Mouse (Mus musculus) limb, embryonic 15.5 days (tissue): ENCODE measurements around the gene Slc22a14. TPM values are rescaled to one million over a fixed set of nuclear protein-coding genes. Genes with fewer than 3 reads are reported as not detected.
"Not testable (repeated sequence)": the region's sequence is repeated elsewhere in the genome, so short reads cannot be mapped to it uniquely, and the experiment has no call there.

Experiments
- ATAC-seq: fragments of 200-750 bp; cut with Nextera tagmentation; 2 replicates; pipeline ENCODE4 v1.8.0; 2017; ENCODE audit warnings: low read depth, moderate TSS enrichment; ENCODE audit not compliant: insufficient number of reproducible peaks, low FRiP score, low TSS enrichment
- H3K27ac ChIP-seq: fragments of 300-500 bp; sonication (generic); 2 replicates; pipeline ENCODE4 v1.5.1; 2015; ENCODE audit warnings: moderate library complexity, mild to moderate bottlenecking, inconsistent platforms
- H3K27me3 ChIP-seq: fragments of 300-500 bp; sonication (generic); 2 replicates; pipeline ENCODE4 v1.6.1; 2015; ENCODE audit warnings: inconsistent platforms
- H3K36me3 ChIP-seq: fragments of 300-500 bp; sonication (generic); 2 replicates; pipeline ENCODE4 v1.6.1; 2015; ENCODE audit warnings: inconsistent platforms
- H3K4me1 ChIP-seq: fragments of 300-500 bp; sonication (generic); 2 replicates; pipeline ENCODE4 v1.6.1; 2015; ENCODE audit warnings: inconsistent platforms
- H3K4me2 ChIP-seq: fragments of 300-500 bp; sonication (generic); 2 replicates; pipeline ENCODE4 v1.6.1; 2015; ENCODE audit warnings: mild to moderate bottlenecking, inconsistent platforms
- H3K4me3 ChIP-seq: fragments of 300-500 bp; sonication (generic); 2 replicates; pipeline ENCODE4 v1.5.1; 2015; ENCODE audit warnings: mild to moderate bottlenecking, inconsistent platforms
- H3K9ac ChIP-seq: fragments of 300-500 bp; sonication (generic); 2 replicates; pipeline ENCODE4 v1.6.1; 2015; ENCODE audit warnings: inconsistent platforms
- H3K9me3 ChIP-seq: fragments of 300-500 bp; sonication (generic); 2 replicates; pipeline ENCODE4 v1.6.1; 2016; ENCODE audit warnings: inconsistent platforms
- WGBS: fragments of 180-500 bp; shearing (Covaris S2); methylation state at CpG from one replicate; pipeline ENCODE4 v1.1.7; 2015; 5-methylcytosine and 5-hydroxymethylcytosine counted together
- polyA plus RNA-seq: library from polyadenylated mRNA; unstranded; fragments of >200 nt; fragmentation: Nextera tagmentation; extraction: Ambion mirVana; gene quantifications from 2 replicates; pipeline ENCODE4 v1.2.1, GENCODE M21; 2015

Gene Slc22a14
- polyA plus RNA-seq, 1 experiment from 2014 or later = not detected

DNA sequence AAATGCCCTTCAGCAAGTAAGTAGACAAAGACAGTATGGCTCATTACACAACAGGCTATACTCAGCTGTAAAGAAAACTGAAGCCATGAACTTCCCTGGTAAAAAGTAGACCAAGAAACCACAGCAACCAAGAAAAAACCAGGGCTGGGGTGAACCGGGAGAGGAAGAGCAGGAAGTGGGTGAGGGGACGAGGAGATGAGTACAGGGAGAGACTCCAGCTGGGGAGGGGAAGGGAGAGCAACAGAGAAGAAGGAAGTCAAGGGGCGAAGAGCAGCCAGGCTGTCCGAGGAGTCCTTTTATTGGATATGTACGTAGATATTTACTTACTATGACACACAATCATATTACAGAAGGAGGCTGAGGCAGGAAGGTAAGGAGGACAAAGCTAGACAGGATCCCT lies 117.4 kb downstream of the Slc22a14 start:
- H3K27me3 ChIP-seq = no peaks in the 10 kb centered on the region
- no peak overlapping the region for H3K27ac ChIP-seq
- no peak overlapping the region for H3K4me3 ChIP-seq
- H3K9ac ChIP-seq = no peak overlapping the region
- H3K4me1 ChIP-seq = no peaks in the 10 kb centered on the region
- no peaks in the 10 kb centered on the region for H3K9me3 ChIP-seq
- ATAC-seq = no peak
- WGBS = 81% methylated on average over 5 of the region's 5 CpGs
- no peak overlapping the region for H3K4me2 ChIP-seq
- peaks cover 42% of the 10 kb centered on the region for H3K36me3 ChIP-seq

DNA sequence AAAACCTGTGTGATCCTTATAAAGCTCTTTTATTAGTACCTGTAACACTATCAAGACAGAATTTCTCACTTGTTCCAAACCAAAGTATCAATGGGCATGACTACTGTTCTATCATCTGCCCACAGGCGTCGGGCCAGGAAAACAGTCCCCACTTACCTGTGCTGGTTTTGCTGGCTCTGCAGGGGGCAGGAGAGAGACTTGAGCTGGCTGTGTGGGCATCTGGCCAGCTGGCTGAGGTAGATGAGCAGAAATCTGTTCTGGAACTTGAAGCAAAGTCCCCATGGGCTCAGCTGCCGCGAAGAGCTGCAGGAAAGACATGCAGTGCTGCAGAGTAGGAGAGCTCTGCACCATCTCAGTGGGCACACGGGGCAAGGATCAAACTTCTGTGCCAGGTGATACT lies 118.5 kb downstream of the Slc22a14 start:
- ATAC-seq = no peak
- H3K9me3 ChIP-seq = no peaks in the 10 kb centered on the region
- no peaks in the 10 kb centered on the region for H3K27me3 ChIP-seq
- H3K4me3 ChIP-seq = no peak overlapping the region
- H3K4me2 ChIP-seq = no peak overlapping the region
- peaks cover 41% of the 10 kb centered on the region for H3K36me3 ChIP-seq
- no peaks in the 10 kb centered on the region for H3K4me1 ChIP-seq
- no peak overlapping the region for H3K27ac ChIP-seq
- no peak overlapping the region for H3K9ac ChIP-seq
- 82% methylated on average over 5 of the region's 5 CpGs for WGBS

DNA sequence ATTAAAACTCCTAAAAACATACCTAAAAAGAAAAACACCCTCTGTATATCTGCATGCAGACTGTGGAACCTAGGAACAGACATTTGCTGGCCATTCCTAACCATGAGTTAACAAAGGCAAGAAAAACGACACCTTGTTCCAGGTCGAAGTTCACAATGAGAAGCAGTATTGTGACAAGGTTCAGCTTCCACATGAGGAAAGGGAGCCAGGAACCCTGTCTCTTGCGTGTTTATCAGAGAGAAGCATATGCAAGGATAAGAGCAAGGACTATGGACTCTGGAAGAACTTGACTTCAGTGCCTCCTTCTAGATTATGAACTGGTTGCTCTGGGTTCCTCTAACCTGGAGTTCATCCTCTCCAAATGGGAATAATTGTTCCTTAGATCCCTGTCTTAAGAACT lies 121.4 kb downstream of the Slc22a14 start:
- WGBS = 90% methylated on average over 3 of the region's 3 CpGs
- Histone ChIP-seq H3K9ac (no peak overlapping the region), H3K9me3 (no peaks in the 10 kb centered on the region), H3K36me3 (peaks cover 34% of the 10 kb centered on the region), H3K27me3 (no peaks in the 10 kb centered on the region), H3K4me1 (no peaks in the 10 kb centered on the region), H3K27ac (no peak overlapping the region), H3K4me3 (no peak overlapping the region), H3K4me2 (no peak overlapping the region)
- no peak for ATAC-seq

DNA sequence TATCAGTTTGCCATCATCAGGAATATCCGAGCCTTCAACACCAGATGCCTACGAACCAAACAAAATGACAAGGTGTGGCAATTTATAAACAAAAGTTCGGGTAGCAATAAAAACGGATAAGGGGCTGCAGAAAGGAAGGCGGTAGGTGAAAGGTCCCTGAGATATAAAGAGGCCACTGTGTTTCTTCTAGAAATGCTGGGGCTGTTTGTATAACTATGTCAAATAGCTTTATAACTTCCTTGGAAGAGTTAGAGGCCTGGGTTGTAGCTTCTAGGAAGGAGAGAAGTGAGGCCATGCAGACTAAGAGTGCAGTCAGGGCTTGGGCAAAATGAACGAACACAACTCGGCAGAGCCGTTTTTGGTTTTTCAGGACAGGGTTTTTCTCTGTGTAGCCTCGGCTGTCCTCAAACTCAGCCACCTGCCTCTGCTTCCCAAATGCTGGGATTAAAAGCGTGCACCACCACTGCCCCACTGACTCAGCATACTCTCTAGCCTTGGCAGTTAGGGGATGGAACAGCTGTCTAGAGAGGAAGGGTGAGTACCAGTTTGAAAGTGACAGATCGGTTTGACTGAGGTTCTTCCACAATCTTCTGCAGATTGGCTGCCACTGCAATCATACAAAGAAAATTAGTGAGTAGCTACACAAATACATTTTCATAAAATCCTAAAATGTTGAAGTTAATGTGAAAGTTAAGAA lies 124.0 kb downstream of the Slc22a14 start:
- no peaks in the 10 kb centered on the region for H3K4me1 ChIP-seq
- H3K36me3 ChIP-seq = peaks cover 32% of the 10 kb centered on the region
- no peak overlapping the region for H3K4me3 ChIP-seq
- 75% methylated on average over 11 of the region's 11 CpGs for WGBS
- no peak for ATAC-seq
- H3K9me3 ChIP-seq = no peaks in the 10 kb centered on the region
- H3K27me3 ChIP-seq = no peaks in the 10 kb centered on the region
- H3K9ac ChIP-seq = no peak overlapping the region
- H3K27ac ChIP-seq = no peak overlapping the region
- H3K4me2 ChIP-seq = no peak overlapping the region

DNA sequence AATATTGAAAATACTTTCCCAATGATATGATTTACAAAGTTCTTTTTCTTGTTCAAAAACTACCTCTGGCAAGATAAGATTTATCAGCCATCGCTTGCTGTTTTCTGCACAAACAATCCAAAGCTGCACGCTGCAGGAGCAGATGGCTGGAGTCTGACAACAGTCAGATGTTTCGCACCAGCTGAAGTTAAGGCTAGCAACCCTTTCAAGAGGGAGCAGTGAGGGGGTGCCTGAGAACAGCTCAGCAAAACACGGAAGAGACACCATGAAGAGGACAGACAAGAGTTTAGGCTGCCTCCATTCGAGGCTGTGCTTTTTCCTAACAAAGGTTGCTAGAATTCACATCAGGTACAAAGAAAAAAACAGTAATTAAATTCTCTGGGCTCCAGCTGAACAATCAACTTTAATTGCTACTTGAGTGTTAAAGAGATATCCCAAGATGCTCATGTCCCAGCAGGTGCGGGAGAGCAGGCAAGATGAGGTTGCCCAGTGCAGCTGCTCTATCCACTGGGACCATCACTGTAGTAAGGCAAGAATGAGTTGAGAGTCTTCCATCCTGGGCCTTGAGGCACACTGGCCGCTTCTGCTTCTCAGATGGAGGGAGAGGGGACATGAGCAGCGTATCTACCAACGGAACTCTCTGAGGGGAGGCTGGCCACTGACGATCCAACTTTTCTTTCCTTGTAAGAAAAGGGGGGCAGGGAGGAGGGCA lies 124.9 kb downstream of the Slc22a14 start:
- Histone ChIP-seq H3K27ac (no peak overlapping the region), H3K9me3 (no peaks in the 10 kb centered on the region), H3K4me1 (no peaks in the 10 kb centered on the region), H3K4me2 (no peak overlapping the region), H3K4me3 (no peak overlapping the region), H3K9ac (no peak overlapping the region), H3K36me3 (peaks cover 29% of the 10 kb centered on the region), H3K27me3 (no peaks in the 10 kb centered on the region)
- ATAC-seq = no peak
- WGBS = 85% methylated on average over 10 of the region's 10 CpGs

DNA sequence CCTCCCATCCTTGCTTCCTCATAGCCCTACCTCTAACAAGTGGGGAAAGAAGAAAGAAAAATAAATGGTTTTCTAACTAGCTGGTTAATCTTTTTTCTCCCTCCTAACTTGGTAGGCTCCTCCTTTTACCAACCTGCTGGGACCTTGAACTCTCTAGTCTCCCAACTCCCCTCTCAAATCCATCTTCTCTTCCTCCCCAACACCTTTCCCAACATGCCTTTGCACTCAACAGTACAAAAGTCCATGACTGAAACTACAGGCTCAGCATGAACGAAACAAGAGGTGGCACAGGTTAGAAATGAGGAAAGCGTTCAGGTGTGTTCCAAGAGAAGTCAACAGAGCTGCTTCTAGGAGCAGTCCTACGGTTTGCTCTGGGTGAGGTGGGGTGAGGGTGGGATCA lies 126.1 kb downstream of the Slc22a14 start:
- Histone ChIP-seq H3K36me3 (peaks cover 23% of the 10 kb centered on the region), H3K27ac (no peak overlapping the region), H3K27me3 (no peaks in the 10 kb centered on the region), H3K4me3 (no peak overlapping the region), H3K4me1 (no peaks in the 10 kb centered on the region), H3K4me2 (no peak overlapping the region), H3K9me3 (no peaks in the 10 kb centered on the region), H3K9ac (no peak overlapping the region)
- no peak for ATAC-seq
- WGBS = 98% methylated on average over 3 of the region's 3 CpGs

DNA sequence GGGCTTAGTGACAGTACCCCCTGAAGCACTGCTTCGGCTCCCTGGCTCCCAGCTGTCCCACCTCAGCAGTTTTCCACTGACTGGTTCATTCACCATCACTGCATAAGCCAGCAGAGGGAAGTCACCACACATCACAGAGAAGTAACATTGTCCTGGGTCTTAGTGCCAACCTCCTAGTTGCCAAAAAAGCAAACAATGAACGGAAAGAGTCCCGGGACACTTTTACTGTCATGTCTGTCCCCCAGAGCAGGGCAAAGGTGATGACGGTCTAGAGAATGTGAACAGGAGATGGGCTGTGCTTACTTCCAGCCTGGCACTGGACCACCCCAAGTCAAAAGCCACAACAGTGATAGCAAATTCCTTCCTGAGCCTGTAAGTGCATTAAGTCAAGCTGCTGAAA lies 126.6 kb downstream of the Slc22a14 start:
- 86% methylated on average over 4 of the region's 4 CpGs for WGBS
- Histone ChIP-seq H3K36me3 (peaks cover 18% of the 10 kb centered on the region), H3K4me1 (no peaks in the 10 kb centered on the region), H3K9me3 (no peaks in the 10 kb centered on the region), H3K4me2 (no peak overlapping the region), H3K27ac (no peak overlapping the region), H3K27me3 (no peaks in the 10 kb centered on the region), H3K4me3 (no peak overlapping the region), H3K9ac (no peak overlapping the region)
- ATAC-seq = no peak

DNA sequence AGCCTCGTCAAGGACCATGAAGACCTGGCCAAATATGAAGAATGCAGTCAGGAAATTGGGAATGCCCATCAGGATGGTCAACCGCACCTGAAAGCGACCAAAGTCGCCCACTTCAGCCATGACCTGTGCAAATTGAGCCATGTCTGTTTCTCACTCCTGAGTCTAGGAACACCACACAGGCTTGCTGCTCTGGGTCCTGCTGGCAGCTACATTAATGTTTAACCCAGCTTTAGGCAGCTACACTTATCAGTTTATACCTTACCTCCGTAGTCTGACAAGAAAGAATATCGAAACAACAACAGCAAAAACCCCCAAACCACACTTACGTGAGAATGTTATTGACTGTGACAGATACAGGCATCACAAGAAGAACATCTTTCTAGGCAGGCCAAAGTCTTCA lies 133.8 kb downstream of the Slc22a14 start:
- Histone ChIP-seq H3K9ac (no peak overlapping the region), H3K27ac (no peak overlapping the region), H3K4me1 (no peaks in the 10 kb centered on the region), H3K4me2 (no peak overlapping the region), H3K36me3 (peaks cover 2% of the 10 kb centered on the region; the same call in 1 of the 2 replicates), H3K4me3 (no peak overlapping the region), H3K9me3 (no peaks in the 10 kb centered on the region), H3K27me3 (no peaks in the 10 kb centered on the region)
- 95% methylated on average over 7 of the region's 7 CpGs for WGBS
- no peak for ATAC-seq

DNA sequence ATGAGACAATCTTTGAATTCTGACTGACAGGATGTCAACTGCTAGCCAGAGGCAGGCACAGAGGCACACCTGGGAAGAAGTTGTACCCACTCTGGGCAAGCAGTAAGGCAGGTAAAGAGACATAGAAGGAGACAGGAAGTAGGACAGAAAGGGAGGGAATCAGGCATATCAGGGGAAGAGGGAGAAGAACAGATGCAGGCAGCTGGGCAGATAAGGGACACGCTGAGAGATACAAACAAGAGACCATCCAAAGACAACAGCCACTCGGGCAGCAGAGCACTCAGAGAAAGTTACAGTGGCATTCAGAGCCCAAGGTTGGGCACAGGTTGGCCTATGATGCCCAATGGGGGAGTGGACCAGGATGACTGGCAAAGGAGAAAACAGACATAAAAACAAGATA lies 134.5 kb downstream of the Slc22a14 start:
- 85% methylated on average over 2 of the region's 2 CpGs for WGBS
- peaks cover 2% of the 10 kb centered on the region; the same call in 1 of the 2 replicates for H3K36me3 ChIP-seq
- no peak overlapping the region for H3K9ac ChIP-seq

DNA sequence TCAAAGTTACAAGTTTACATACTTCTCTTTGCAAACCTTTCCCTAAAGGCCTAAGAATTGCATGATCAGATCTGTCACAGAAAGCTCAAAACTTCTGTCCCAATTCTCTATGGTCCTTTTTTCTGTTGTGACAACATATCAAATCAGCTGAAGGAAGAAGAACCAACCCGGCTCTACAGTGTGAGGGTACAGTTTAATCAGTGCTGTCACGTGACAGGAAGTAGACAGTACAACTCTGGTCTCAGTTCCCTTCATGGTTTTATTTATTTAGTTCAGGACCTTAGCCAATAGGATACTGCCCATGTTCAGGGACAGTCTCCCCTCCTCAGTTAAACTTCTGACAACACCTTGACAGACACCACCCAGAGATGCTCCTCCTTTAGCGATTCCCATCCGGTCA lies 145.1 kb downstream of the Slc22a14 start:
- Histone ChIP-seq H3K4me2 (no peak overlapping the region), H3K27me3 (no peaks in the 10 kb centered on the region), H3K4me3 (no peak overlapping the region), H3K27ac (no peak overlapping the region), H3K36me3 (peaks cover 14% of the 10 kb centered on the region), H3K4me1 (no peaks in the 10 kb centered on the region), H3K9ac (no peak overlapping the region), H3K9me3 (0 out of 2 replicates have a peak, but pooled peaks cover 3% of the 10 kb centered on the region)
- ATAC-seq = no peak
- WGBS = 89% methylated on average over 4 of the region's 4 CpGs

More for the DNA sequence above, 134.5 kb downstream of the Slc22a14 start:
- H3K4me1 ChIP-seq = no peaks in the 10 kb centered on the region
- ATAC-seq = no peak
- no peak overlapping the region for H3K4me3 ChIP-seq
- H3K4me2 ChIP-seq = no peak overlapping the region
- no peaks in the 10 kb centered on the region for H3K9me3 ChIP-seq
- H3K27ac ChIP-seq = no peak overlapping the region
- H3K27me3 ChIP-seq = no peaks in the 10 kb centered on the region

DNA sequence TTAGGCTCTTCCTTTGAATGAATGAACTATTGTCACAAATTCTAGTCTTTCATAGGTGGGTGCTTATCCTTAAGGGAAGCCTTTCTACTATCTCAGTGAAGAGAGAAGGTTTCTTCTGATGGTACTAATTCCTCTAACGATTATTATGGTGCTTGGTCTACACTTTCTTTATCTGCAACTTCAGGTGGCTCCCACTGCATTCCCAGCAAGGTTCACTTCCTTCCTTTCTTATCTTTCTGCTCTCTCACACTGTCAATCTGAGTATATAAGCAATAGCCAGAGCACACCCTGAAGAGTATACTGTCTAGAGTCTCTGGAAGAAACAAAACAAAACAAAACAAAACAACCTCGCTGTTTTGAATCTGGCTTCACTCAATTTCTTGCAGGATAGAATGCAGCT lies 145.7 kb downstream of the Slc22a14 start:
- H3K4me3 ChIP-seq = no peak overlapping the region
- H3K4me1 ChIP-seq = no peaks in the 10 kb centered on the region
- no peak for ATAC-seq
- H3K27me3 ChIP-seq = no peaks in the 10 kb centered on the region
- H3K27ac ChIP-seq = no peak overlapping the region
- no peak overlapping the region for H3K4me2 ChIP-seq
- no peak overlapping the region for H3K9ac ChIP-seq
- WGBS = 80% methylated on average over 2 of the region's 2 CpGs
- H3K9me3 ChIP-seq = 0 out of 2 replicates have a peak, but pooled peaks cover 3% of the 10 kb centered on the region
- H3K36me3 ChIP-seq = peaks cover 11% of the 10 kb centered on the region

DNA sequence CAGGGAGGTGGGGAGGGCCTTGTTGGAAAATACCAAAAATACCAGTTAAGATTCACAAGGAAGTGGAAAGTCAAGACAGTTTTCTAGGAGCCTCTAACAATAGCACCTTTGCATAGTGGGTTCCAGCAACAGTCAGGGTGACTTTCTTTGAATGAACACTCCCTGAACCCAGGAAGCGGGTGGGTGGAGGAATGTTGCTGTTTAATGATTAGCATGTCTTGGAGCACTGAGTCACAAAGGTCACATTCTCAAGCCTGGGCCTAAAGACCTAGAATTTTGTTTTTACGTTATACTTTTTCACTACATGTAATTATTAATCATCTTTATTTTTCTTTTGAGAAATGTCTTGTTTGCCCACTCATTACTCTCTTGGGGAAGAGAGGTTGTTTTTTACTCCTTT lies 150.0 kb downstream of the Slc22a14 start:
- not testable (repeated sequence) for H3K4me3 ChIP-seq, H3K9ac ChIP-seq, H3K36me3 ChIP-seq, H3K27me3 ChIP-seq, ATAC-seq, H3K4me1 ChIP-seq, H3K27ac ChIP-seq, H3K9me3 ChIP-seq, H3K4me2 ChIP-seq
- WGBS = 86% methylated on average over 2 of the region's 2 CpGs
